Mouse (Mus musculus) heart, postnatal 36 days (tissue): ENCODE measurements at regions not wholly inside any gene's neighbourhood (a gene's known extent, or its start where the extent isn't known, plus 50 kb on each side); places are given as distances from the start of the nearest gene placed in this dataset.
"Not testable (repeated sequence)": the region's sequence is repeated elsewhere in the genome, so short reads cannot be mapped to it uniquely, and the experiment has no call there.

Source experiments
- DNase-seq, 2 experiments: peaks; one replicate each; pipeline ENCODE4 v3.0.0; 2021 to 2022
- intact Hi-C: fragments of 180-260 bp; cut with DNase I; formaldehyde crosslinking; loops from one replicate; pipeline ENCODE4 v1.15.1; 2025

DNA sequence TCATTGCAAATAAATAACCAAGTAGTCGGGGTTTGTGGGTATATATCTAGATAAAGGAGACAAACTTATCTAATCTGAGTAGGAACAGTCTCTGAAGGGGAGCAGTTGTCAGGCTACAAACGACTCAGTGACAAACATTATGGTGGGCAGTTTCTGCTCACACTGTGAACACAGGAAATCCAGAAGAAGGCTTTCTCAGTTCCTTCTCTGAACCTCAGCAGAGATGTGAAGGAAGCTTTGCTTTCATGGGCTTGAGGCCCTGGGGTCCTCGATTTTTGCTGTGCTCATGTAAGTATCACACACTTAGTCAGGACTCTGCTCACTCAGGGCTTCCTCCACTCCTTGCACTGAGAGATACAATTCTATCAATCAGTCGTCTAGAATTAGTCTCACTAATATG, 994.7 kb upstream of the Foxg1 start:
- no peak for DNase-seq
- intact Hi-C loops = no loop called here

DNA sequence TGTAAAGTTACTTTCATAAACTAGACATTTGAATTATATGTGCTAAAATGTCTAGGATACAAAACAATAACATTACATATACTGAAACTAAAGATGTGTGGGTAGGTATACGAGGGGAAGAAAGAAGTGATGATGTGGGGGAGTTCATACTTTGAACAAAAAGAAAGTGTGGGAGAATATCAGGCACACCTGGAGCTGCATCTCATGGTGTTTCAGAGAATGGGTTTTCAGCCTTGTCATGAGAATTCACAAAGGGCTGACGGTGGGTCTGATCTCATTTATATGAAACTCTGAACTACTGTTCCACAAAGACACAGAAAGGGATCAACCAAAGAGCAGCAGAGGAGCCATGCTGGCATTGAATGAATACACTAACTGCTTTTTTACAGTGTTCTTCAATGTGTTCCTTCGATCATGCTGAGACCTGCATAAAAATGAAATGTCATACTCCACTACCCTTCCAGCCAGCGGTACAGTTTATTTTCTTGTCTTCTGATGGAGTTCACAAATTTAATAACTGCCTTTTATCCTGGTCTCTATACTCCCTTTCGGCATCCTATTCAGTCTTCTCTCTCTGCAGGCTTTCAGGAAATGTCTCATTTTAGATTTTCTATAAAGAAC, 994.2 kb upstream of the Foxg1 start:
- intact Hi-C loops = no loop called here
- DNase-seq = no peak

DNA sequence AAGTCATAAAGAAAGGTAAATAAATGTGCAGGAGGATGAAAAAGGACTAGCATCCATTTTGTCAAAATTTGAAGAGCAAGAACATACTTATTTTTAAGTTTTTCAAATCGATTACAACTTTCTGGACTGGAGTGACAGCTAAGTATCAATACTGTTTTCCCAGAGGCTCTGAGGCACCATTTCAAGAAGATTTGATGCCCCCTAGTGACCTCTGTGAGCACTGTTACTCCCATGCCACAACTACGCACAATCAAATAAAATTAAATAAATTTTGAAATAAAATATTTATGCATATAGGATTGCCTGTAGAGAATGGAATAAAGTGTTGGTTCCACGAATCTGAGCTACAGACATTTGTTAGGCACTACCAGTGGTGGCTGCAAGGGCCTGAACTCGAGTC, 991.5 kb upstream of the Foxg1 start:
- no peak for DNase-seq
- intact Hi-C loops = no loop called here

DNA sequence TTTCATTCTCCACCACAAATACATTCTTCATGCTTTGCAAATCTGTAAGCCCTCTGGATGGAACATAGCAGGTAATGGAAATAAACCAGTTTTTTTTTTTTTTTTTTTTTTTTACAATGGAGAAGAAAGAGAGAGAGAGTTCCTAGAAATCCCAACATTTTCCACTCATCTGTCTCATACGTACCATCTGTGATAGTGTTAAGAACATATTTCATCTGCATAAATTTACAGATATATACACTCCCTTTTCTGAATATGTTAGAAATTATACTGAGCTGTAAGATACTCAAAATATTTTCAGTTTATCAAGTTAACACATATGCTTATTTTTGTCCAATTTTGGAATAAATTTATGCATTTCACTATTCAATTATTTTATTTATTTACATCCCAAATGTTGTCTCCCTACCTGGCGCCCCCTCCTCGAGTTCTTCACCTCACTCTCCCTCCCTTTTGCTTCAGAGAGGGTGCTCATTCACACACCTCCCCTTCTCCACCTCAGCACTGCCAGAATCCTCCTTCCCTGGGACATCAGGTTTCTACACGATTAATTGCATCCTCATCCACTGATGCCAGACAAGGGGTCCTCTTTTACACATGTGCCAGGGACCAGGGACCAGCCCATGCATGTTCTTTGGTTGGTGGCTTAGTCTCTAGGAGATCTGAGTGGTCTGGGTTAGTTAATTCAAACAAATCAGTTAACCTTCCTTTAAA, 943.0 kb upstream of the Foxg1 start:
- intact Hi-C loops = no loop called here

DNA sequence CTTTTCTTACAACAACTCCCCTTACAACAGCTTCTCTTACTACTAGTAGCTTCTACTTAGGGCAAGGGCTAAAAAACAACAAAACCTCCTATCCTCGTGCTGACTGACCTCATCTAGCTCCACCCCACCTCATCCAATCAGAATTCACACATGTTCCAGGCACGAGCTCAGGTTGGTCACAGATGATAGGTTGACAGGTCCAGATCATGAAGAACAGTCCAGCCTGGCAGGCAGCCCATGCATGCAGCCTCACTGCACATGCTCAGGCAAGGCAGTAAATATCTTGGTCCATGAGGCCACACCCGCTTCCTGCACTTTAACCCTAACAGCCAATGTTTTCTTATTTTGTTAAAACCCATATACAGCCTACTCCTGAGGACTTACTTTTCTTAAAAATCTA, 933.7 kb upstream of the Foxg1 start:
- intact Hi-C loops, DNase-seq: not testable (repeated sequence)

More for the DNA sequence above, 943.0 kb upstream of the Foxg1 start:
- DNase-seq = no peak

DNA sequence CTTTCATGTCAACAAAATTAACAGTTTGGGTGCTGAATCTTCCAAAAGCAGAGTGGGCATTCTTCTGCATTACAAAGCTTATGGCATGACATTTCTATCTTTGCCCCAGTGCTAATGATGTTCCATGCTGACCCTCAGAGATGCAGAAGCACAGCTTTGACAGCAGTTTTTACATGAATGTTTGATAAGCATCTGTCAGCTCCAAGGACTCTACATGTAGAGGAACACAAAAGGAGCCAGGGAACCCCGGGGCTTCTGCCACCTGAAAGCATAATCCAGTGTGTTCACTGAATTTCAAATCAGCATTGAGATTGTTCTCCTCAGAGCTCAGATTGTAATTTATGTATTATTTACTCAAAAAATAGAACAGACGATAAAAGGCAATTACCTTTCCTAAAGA, 920.1 kb upstream of the Foxg1 start:
- intact Hi-C loops = no loop called here
- no peak for DNase-seq

DNA sequence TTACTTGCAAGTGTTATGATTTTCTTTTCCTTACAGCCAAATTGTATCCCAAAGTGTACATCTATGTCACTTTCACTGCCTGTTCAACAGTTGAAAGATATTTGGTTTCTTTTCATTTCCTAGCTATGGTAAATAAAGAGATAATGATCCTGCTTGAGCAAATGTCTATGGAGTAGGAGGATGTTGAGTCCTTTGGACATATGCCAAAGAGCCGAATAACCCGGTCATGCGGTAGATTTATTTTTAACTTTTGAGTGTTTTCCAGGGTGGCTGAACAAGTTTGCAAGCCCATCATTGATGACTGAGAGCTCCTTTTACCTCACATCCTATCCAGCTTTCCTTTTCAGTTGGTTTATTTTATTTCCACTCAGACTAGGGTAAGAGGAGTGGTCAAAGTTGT, 881.7 kb upstream of the Foxg1 start:
- intact Hi-C loops = no loop called here

DNA sequence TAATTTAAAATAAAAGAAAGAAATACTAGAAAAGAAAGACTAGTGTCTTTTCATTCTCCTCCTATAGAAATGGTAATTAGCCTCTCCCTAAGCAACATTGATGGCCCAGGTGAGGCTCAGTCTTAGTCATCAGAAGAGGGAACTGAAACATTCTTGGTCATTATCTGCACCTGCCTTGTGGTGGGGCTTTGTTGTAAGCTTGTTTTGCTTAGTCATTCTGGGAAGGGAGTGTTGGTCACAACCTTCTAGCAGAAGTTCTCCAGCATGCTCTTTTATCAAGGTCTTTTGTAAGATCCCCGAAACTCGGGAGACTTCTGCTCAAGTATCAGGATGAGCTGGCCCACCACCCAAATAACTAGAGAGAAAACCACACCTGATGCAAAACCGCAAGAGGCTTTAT, 870.9 kb upstream of the Foxg1 start:
- DNase-seq = no peak
- intact Hi-C loops = no loop called here

More for the DNA sequence above, 881.7 kb upstream of the Foxg1 start:
- DNase-seq = no peak

DNA sequence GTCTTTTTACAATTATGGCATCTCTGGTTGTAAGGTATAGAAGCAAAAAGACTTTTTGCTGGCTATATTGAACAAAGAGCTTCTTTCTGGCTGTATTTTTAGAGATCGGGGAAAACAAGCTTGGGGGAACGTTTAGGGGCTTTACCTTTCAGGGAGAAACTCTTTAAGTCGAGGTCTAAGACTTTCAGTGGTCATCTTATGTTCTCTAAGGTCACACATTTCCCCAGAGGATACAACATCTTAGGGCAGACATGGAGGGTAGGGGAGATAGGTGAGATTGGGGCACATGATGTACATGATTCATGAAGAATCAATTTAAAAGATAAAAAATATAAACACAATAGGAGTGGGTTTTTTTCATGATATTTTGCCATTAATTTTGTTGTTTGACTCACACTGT, 870.2 kb upstream of the Foxg1 start:
- DNase-seq = no peak
- intact Hi-C loops = no loop called here

DNA sequence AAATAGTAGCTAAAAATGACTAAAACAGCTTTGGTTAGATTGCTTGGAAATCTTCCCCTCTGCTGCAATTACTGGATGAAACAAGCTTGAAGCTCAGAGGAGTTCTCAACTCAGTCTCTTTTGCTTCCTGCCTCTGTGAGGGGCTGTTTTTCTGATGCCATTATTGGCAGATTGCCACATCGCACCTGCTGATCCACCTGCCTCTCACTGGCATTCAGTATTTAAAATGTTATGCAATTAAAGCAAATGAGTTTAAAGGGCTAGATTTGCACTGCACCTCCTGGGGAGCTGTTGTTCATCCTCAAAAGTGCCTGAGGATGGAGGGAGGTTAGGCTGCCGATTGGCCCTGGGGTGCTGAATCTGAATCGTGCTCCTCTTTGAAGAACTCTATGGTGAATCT, 860.5 kb upstream of the Foxg1 start:
- DNase-seq = no peak
- intact Hi-C loops = no loop called here

DNA sequence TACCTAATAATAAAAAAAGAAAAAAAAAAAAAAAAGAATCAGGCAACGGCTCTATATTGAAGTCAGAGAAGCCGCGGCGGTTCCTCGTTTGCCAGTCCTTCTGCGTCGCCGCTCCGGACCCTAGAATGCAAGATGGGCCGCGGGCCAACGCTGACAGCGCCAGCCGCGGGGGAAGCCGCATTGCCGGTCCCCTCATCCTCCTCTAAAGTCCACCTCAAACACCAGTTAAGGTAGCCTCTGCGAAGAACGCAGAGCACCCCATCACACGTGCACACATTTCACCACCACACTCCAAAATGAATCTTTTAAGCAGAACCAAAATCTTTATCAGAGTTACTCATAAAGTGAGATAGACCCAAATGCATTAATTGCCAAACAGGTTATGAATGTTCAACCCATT, 822.8 kb upstream of the Foxg1 start:
- peak; percentile 8 to 12 for DNase-seq
- intact Hi-C loops = not testable (repeated sequence)

DNA sequence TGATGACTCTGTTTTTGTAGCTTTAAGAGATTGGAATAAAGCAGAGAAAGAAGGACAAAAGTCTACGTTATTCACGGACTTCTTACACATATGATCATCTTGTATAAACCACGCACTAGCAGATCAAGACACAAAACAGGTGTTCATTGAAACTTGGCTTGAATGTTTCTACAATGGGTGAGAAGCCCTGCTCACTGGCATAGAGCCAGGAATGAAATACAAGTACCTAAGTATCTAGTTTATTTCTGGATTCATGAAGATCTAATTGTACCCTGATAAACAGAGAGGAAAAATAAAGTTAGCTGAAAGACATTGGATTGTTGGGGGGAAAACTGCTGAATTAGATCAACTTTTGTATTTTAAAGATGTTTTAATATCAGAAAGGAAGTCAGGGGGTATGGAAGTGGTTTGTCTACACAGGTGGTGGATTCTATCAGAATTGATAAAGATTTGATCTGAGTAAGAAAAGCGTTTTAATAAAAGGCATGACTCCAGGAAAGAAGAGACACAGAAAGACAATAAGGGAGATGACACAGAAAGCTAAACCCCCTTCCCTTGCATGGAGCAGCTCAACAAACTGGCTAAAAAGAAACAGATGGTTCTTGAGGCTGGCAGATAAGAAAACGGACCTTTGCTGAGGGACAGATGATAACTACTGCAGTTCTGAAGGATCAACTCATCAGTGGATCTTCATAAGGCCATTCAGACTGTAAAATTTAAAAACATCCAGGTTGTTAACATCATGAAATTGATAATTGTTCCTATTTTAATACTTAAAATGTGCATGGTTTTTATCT, 777.9 kb upstream of the Foxg1 start:
- DNase-seq = no peak
- intact Hi-C loops = no loop called here

DNA sequence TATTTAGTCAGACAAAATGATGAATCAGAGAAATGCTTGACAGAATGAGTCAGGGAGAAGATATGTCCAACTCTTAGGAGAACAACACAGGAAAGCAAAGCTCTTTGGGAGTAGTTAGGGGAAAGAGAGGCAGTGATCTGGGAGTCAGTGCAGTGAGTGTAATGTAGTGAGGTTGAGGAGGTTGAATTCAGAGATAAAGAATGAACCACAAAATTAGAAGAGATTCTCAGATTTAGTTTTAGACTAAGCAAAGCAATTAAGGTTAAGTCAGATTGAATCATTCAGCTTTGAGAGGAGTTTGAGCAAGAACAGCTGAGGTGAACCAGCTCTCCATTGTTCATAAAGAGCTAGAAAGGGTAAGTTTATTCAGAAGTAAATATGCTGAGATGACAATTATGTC, 777.0 kb upstream of the Foxg1 start:
- DNase-seq = no peak
- intact Hi-C loops = no loop called here

DNA sequence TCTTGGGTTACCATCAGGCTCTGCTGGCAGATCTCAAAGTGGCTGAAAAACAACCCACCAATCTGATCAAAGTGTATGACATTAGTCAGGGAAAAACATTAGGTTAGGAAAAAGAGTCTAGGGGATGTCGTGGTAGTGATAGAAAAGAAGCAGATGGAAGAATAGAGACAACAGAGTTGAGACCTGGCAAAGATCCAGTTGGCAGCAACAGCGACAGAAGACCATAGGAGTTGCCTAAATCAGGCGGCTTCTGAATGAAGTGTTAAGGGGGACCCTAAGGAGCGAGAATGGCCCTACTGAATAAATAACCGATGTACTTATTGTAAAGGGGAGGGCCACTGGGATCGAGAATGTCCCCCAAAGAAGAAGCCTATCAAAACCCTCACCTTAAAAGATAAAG, 773.1 kb upstream of the Foxg1 start:
- intact Hi-C loops = no loop called here
- no peak for DNase-seq

DNA sequence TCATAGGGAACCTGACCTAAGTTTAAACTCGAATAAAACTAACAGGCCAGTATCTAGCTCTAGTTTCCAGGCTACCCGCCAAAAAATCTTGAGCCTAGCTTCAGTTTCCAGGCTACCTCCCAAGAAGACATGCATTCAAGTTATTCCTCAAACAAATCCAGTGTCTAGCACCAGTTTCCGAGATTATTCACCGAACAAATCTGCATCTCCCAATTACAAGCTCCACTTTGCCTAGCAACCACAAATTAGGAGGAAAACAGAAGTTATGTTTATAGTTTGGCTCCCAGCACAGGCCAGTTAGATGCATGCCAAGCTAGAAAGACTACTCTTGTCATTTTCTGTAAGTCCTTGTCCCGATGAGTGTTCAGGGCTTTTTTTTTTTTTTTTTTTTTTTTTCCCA, 770.4 kb upstream of the Foxg1 start:
- no peak for DNase-seq
- intact Hi-C loops = no loop called here

DNA sequence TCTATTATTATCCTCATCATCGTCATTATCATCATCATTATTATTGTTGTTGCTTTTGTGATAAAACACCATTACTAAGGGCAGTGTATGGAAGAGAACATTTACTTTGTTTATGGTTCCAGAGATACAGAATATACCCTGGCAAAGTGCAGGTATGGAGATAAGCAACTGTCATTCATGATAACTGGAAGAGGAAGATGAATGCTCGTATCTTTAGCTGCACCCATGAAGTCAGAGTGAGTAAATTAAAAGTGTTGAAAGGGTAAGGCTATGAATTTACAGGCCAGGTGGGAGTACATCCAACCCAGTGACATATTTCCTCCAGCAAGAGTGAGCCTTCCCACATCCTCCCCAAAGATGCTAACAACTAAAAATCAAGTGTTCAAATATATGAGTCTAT, 766.1 kb upstream of the Foxg1 start:
- intact Hi-C loops = no loop called here
- no peak for DNase-seq

DNA sequence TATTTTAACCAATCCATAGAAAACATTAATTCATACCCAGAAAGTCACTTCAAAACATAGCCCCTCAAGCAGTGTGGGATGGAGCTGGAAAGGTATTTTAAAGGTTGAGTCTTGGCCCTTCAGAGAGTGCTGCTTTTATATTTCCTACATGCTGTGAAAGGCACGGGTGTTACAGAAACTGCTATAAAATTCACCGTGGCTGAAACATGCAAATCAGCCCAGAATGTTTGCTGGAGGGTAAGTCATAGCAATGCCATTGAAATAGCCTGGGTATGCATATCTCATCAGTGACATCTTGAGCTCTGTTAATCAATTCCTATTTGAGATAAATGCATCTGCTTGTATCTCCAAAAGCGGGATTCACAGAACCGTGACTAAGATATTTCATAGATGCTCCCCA, 748.9 kb upstream of the Foxg1 start:
- intact Hi-C loops = no loop called here
- DNase-seq = no peak

DNA sequence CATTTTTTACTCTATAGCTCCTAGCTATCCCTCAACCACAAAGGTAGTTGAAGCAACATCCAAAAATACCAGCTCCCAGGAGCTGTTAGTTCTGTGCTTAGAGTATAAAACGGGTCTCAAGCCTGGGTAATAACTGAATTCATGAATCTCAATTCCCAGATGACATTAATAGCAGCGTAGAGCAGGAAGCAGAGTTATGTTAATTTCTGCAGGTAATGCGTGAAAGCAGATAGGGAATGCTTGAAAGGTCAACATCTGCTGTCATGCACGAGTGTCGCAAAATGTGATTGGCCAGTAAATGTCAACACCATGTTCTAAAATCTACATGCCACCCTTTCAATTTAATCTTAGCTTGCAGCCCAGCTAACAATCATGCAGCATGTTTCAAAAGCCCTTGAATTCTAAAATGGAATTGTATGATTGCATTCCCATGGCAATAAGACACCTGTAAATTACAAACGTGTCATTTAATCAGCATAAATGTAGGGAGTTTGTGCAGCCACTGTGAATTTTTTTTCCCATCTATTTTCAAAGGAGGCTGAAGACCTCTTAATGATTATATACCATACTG, 747.7 kb upstream of the Foxg1 start:
- no peak for DNase-seq
- intact Hi-C loops = loop anchor here (5.0 kb wide), 1 partner anchor 398 kb away; no protein-coding TSS in a partner anchor

DNA sequence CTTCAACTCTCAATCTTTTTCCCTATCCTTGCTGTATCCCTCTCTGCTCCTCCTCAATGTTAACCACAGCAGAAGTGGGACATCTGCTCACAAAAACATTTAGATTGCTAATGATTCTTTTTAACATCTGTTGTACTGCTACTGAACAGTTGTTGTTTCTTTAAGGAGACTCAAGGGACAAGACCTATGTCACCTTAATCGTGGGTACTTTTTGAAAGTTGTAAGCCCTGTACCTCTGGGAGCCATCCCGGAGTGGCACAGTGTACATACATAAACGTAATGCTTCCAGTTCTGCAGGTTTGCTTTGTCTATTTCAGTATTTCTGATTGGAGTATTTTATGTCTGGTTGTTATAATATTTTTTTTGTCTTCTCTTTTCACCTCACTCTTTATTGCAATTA, 740.5 kb upstream of the Foxg1 start:
- intact Hi-C loops = no loop called here
- no peak for DNase-seq

DNA sequence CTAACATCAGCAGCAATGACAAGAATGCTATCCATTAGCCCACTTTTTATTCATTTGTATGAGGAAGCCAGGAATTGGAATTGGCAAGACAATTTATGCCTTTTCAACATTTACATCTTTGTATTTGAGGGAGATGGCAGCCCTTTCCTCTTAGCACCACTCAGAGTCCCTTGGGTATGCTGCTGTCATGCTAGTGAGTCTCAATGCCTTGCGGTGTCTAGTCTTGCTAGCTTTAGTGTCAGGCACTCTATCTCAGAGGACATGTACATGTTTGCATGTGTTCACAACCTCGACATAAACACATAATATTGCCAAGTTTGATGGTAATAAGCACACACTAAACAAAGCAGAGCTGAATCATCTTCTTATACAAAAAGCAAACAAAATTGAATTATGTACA, 737.3 kb upstream of the Foxg1 start:
- DNase-seq = no peak
- intact Hi-C loops = no loop called here

DNA sequence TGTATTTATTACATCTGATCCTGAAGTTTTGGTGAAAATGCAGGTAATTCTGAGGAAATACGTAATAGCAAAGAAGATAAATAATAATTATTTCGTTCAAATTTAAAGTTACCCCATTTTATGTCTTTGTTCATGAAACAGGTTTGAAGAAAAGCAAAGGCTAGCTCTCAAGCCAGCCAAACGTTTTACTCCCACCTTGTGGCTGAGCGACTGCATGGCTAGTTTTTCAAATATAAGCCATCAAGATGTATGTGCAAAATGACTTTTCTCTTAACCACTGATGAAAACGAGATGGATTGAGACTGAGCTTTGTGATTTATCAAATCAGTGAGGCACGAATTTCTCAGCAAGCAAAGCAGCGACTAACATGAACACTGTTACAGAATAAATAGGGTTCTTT, 736.5 kb upstream of the Foxg1 start:
- intact Hi-C loops = no loop called here
- DNase-seq = no peak

DNA sequence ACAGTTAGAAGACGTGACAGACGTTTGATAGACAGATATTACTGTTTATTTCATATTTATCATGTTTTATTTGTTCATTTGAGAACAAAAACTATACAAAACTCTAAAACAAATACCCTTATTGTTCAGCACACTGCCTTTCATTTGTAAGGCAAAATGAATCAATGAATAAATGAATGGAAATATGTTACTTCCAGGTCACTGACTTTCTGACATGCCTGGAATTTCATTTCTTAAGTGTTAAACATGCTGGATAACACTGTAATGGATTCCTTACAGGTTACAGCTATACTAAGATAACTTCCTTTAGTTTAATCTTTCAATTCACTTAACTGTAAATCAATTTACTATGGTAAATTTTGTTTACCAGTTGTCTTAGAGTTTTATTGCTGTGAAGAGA, 707.3 kb upstream of the Foxg1 start:
- intact Hi-C loops = no loop called here
- DNase-seq = no peak
